Mouse (Mus musculus) thymus, postnatal 4 days (tissue): ENCODE data around the gene Rad50.

ENCODE experiments used
- DNase-seq: peaks from one replicate; pipeline ENCODE4 v3.0.0; 2021

The Rad50 gene

DNA sequence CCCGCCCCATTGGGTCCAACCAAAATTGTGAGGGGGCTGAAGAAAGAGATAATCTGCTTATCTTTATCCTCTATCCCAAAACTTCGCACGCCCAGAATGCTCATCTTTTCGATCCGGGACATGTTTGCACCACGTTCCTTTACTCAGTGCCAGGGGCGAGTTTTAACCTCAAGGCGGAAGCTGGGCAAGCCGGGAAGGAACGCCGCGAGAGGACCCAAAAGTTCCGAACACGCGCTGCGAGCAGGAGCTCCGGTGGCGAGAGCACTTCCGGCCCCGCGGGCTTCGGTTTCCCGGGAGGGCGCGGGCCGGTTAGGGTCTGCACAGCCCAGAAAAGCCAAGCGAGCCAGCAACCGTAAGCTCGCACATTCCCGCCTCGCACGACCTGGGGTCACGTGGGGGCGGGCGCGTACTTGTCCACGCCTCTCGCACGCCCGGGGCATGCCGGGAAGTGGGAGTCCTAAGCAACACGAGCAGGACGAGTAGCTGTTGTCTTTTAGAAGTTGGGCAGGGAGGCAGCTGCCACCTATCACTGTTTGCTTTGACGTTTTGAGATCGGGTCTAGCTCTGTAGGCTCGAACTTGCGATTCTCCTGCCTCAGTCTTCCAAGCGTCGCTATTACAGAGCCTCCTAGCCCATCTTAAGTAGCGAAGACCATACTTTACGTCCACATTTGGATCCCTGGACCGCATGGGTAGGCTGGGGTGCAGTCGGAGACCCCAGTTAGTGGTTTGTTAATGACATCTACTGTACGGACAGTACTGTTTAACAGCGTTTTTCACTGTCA is at the start of gene Rad50:
TSS of gene Rad50 (minus strand) at position 386 of the 784 bp plus-strand sequence.
- DNase-seq = peak; percentile 95

DNA sequence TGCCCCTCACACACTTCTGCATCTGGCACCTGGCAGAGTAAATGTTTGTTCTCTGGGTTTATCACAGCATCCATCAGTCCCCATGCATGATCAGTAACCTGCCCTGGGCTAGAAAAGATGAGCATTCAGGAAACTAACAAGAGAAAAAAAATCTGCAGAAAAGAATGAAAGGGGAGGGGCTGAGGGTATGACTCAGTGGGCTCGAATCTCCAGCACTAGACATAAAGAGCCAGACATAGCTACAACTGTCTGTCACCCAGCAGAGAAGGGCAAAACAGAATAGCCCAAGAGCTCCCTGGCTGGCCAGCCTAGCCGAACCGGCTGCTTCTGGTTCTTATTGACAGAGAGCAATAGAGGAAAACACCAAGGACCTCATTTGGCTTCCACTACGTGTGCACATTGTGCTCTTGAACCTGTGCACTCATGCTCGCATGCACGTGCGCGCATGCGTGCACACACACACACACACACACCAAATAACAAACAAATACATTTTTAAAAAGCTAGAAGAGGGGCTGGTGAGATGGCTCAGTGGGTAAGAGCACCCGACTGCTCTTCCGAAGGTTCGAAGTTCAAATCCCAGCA is 48.0 kb upstream of the Rad50 start:
- DNase-seq = peak; percentile 25

DNA sequence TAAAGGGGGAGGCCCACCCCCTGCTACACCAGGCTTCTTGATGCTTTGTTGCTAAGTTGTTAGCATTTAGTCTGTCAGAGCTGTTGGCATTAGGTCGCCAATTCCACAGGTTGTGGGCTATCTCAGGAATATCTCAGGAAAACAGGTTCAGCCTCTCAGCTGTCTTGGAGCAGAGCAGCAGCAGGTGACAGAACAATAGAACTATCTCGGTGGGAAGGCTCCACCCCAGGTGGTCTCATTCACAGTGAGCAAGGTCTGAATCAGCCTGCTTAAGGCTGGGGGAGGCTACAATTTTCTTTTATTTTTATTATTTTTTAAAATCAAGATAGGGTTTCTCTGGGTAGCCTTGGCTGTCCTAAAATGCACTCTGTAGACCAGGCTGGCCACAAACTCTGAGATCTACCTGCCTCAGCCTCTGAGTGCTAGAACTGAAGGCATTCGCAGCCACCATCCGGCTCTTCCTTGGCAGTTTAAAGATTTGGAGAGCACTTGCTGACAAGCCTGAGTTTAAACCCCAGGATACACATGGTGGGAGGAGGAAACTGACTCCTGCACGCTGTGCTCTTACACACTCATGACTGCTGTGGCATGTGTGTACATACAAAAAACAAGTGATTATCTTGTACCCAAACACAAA is 42.7 kb upstream of the Rad50 start:
- DNase-seq = peak; percentile 16

DNA sequence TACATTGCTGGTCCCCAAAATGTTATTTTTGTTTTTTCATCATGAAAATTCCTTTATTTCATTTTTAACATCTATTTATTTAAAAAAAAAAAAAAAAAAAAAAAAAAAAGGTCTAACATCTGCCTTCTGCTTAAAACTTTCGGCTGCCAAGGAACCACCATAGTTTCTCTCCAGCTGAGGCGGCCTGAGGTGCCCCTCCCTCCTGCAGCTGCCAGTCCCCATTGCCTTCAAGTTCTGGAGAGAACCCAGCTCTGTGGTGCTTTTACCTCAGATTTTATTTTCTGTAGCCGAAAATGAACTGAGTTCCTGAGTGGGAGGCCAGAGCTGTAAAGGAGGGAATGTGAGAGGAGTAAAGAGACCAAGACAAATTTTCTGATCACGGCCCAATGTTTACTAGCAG is 42.2 kb upstream of the Rad50 start:
- DNase-seq = peak; percentile 56

DNA sequence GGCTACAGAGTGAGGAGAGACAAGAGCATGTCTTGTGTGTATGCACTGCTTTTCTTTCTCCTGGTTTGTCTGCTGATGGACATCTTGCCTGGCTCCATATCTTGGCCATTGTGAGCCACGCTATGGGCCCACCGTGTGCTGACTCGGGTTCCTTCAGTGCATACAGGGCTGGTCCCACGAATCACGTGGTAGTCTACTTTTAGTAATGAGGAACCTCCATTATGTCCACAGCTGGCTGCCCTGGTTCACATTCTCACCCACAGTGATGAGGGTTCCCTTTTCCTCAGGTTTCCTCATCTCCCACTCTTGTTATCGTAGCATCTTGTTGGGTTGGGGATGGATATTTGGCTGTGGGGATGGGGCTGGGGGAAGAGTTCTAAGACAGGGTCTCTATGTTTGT is 41.5 kb upstream of the Rad50 start:
- DNase-seq = peak; percentile 6

DNA sequence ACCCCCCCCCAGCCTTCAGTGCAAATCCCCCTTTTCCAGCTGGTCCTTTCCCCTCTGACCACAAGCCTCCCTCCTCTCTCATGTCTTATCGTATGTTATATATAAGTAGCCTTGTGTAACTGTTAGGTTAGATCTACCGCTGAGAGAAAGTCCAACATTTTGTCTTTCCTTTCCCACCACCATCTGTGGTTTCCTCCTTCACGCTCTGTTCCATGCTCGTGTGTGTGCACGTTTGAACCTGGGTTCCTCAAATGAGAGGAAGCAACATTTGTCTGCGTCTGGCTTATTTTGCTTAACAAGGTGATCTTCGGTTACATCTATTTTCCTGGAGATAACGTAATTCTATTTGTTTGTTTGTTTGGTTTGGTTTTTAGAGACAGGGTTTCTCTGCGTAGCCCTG is 40.9 kb upstream of the Rad50 start:
- DNase-seq = no peak

DNA sequence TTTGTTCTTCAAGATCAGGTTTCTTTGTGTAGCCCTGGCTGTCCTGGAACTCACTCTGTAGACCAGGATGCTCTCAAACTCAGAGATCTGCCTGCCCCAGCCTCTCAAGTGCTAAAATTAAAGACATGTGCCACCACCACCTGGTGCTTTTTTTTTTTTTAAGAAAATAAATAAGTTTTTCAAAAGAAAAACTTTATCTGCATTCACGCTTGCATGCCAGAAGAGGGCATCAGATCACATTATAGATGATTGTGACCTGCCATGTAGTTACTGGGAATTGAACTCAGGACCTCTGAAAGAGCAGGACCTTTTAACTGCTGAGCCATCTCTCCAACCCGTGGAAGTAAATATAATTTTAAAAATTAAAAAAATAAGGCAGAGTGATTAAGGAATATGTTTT is 38.1 kb upstream of the Rad50 start:
- DNase-seq = no peak

DNA sequence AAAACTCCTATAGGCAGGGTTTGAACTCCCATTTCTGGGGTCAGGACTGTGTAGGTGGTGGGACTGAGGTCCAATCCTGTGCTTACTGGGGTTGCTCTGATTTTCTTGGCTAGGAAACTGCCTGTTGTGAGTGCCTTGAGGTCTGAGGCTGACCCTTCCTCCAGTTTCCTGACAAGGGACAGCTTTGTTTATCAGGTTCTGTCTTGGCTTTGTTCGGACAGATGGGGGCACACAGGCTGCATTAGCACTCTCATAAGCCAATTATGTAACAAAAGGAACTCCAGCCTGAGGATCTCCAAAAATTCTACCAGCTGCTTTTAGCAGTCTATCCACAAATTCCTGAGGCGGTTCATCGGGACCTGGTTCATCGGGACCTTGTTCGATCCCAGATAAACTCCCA is 35.2 kb upstream of the Rad50 start:
- DNase-seq = no peak

DNA sequence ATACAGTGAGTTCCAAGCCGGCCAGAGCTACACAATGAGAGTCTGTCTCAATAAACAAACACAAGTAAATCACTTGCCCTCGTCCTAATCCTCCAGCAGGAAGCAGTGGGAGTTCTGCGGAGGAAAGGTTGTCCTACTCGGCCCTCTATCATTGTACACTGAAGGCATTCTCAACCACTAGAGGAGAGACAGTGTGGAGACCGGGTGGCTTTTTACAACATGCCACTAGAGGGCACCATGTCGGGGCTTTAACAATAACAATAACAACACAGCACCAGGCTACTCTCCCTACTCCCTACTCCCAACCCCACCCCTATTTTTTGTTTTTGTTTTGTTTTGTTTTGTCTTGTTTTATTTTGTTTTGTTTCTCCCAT is 30.4 kb upstream of the Rad50 start:
- peak; percentile 77 for DNase-seq

DNA sequence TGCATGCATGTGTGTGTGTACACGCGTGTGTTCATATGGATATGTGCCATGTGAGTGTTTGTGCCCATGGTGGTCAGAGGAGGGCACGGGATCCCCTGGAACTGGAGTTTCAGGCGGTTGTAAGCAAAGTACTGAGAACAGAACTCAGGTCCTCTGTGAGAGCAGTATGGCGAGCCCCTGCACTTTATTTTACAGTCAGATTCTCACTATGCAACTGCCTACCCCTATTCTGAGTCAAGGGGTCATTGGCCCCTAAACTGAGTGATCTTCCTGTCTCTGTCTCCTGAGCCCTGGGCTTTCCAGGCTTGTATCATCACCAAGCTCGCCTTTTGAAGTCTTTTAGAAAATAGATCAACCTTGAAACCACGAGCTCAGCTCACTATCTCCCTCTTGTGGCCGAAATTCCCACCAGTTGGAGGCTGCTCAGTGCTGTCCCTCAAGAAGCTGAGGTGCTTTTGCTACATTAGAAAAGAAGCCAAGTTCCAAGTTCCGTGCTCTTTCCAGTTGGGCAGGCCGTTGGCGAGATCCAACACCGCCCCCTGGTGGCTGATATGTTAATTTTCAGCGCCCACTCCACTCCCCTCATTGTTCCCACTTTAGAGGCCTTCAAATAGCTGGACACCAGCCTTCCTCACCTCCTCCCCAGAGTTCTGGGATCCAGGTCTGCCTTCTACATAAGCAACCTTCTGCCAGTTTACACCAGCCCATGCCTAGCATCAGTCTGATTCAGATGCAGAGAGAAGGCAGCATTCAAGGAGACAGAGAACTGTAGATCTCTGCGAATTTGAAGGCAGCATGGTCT is 29.9 kb upstream of the Rad50 start:
- DNase-seq = peak; percentile 87

DNA sequence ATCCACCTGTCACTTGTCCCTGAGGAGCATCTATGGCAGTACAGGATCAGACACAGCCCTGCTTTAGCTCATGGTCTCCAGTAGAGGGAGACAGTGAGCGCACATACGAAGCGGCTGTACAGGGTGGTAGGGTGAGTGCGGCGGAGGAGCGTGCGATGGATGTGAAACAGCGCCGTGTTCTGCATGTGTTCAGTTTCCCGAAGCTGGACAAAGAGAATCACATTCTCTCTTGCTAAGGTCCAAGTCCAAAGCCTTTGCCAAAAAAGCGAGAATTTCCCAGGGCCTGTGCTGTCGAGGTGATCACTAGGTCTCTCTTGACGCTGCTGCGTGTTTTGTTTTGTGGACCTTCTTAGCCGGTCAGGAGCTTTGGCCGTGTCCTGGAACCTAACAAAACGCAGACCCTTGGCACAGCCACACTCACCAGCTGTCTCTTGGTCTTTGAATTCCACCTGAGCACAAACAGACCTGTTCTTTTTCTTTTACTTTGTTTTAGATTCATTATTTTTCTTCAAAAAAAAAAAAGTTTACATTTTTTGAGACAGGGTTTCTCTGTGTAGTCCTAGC is 28.6 kb upstream of the Rad50 start:
- peak; percentile 76 for DNase-seq

DNA sequence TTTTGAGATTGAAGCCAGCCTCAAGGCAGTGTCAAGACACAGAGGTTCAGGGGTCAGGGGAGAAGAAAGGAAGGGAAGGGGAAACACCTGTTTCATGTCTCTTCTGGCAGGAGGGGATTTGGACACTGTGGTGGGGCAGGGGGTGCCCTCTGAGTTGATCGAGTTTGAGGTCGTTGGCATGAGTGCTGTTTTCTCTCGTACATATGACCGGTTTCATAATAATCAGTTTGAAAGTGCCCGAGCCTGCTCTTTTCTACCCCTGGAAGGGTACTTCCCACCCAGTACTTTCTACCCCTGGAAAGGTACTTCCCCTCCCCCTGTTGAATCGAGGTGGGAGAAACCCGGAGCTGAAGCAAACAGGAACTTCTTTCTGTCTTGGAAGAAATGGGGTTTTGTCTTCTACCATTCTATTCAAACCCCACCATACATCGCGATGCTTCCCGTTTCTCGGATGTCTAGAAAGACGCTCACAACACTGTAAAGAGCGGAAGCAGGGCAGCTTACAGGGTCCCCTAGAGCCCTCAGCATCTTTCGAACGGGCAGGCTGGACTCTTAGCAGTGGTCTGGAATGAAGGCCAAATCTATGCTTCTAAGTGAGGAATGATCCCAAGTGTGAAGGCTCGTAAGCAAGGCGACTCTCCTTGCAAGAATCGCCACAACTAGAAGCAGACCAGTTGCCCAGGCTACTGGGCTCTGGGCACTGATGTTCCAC is 28.0 kb upstream of the Rad50 start:
- no peak for DNase-seq

DNA sequence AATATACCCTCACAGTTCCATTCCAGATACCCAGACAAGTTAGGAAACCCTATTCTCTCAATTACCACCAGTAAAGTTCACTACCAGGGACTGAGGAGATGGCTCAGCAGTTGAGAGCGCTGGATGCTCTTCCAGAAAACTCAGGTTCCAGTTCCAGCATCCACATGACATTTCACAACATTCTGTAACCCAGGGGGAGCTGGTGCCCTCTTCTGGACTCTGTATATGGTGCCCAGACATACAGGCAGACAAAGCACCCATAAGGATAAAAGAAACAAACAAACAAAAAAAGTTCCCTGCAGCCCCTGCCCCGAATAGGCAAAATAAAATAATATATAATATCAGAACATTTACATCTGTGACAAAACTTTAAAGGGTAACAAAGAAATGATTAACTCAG is 27.3 kb upstream of the Rad50 start:
- no peak for DNase-seq

DNA sequence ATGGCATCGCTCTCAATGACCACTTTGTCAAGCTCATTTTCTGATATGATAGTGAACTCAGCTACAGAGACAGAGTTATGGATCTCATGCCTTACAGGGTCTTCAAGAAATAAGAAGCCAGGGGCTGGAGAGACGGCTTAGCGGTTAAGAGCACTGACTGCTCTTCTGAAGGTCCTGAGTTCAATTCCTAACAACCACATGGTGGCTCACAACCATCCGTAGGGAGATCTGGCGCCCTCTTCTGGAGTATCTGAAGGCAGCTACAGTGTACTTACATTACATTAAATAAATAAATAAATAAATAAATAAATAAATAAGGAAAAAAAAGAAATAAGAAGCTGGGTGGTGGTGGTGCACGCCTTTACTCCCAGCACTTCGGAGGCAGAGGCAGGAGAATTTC is 26.7 kb upstream of the Rad50 start:
- DNase-seq = no peak

DNA sequence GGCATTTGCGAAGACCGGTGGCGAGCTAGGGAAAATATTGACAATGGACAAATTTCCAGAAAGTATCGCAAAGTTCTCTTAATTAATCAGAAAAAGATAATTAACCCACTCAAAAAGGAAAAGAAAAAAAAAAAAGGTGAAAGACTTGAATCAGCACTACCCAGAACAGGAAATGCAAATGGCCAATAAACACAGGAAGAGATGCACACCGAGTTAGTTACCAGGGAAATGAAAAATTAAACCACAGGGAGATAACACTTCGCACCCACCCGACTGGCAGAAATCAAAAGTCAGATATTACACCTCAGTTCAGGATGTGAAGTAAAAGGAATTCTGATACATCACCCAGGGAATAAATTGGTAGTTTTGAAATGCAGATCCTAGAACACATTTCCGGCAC is 25.1 kb upstream of the Rad50 start:
- no peak for DNase-seq

DNA sequence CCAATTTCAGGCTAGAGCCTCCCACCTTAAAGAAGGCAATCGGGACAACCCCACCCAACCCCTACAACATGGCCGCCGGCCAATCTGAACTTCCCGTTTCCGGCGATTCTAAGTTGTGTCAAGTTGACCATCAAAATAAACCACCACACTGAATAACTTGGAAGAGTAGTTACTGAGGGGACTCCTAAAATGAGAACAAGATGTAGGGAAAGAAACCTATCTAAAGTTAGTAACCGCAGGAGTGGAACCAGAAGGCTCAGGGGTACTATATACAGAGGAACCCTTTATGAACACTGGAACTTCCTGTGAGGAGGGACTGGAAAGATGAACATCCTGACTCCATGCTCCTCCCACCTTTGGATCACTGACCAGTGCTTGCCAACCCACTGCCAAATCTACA is 24.3 kb upstream of the Rad50 start:
- no peak for DNase-seq

DNA sequence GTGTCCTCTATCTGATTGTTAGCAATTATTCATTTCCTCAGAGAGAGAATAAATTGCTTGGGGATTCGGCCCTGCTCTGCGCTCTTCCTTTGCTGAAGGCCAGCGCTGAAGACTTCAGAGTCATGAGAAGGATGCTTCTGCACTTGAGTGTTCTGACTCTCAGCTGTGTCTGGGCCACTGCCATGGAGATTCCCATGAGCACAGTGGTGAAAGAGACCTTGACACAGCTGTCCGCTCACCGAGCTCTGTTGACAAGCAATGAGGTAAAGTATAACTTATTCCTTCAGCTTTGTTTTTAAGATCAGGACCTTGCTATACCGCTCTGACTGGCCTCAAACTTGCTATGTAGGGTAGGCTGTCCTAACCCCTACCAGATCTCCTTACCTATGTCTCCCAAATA is 13.6 kb upstream of the Rad50 start, which contains the start of gene Il5:
TSS of gene Il5 (plus strand) at position 80 of the 400 bp plus-strand sequence.
- DNase-seq = no peak

DNA sequence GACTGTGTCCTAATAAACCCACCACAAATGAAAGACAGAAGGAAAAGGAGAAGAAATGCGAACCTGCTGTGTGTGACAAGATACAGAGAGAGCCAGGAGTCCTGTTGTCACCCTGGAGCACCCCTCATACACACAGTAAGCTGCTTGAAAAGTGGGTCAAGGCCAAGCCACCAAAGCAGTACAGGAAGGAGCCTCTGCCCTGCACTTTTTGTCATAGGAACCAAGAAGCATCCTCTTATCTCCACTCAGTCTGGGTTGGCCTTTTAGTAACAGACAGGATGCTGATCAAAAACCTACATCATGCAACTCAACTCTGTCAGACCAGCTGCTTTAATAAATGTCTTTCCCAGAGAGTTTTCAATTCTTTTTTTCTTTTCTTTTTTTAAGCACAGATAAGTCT is 12.6 kb upstream of the Rad50 start:
- peak; percentile 17 for DNase-seq

DNA sequence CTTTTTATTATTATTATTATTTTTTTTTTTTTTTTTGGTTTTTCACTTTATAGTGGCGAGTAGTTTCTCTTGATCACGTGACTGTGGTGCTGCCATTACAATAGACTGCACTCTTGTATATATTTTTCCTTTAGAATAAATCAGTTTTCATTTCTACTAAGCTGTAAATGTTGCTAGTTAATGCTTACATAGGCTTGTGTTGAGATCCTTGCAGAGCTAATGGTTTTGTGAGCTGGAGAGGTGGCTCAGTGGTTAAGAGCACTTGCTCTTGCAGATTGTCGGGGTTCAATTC is 545 bp upstream of the Rad50 start:
- DNase-seq = no peak

DNA sequence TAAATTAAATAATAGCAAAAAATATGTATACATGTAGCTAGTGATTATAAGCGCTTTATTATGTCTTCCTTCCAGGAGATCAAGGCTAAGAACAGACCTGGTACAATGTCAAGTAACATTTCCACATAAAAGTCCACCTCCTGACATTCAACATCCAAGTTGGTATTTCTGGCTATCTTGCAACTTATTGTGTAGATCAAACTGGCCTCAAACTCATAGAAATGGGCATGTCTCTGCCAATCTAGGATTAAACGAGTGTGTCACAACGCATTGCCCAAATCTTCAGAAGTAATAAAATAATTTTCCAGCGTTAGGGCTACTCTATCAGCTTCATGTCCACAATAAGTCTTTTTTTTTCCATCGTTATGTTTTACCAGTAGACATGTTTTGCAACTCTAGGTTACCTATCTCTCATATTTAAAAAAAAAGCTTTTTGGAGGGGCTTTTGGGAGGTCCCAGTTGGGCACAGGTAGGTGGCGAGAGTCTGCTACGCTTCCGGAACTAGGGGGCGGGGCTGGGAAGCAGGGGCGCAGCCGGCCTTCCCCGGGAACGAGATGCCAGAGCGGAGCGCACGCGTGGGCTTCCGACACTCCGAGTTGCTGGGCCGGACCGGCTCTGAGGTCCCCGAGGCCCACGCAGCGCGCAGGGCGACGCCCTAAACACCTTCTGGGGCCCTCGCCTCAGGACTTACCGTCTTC is 734 bp downstream of the Rad50 start:
- peak; percentile 78 for DNase-seq

DNA sequence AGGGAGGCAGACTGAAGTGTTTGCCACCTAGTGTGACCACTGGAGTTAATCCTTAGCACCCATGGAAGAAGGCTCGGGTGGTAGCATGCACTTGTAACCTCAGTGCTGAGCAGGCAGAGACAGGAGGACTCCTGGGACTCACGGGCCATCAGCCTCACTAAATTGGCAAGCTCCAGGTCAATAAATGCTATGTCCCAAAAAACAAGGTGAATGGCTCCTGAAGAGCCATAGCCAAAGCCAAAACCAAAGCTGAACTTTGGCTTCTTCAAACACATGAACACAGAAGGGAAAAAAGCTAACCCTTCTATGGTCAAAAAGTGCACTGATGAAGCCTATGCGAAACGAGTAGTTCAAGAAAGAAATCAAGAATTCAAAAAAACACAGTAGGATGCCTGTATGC is 7.8 kb downstream of the Rad50 start:
- no peak for DNase-seq

DNA sequence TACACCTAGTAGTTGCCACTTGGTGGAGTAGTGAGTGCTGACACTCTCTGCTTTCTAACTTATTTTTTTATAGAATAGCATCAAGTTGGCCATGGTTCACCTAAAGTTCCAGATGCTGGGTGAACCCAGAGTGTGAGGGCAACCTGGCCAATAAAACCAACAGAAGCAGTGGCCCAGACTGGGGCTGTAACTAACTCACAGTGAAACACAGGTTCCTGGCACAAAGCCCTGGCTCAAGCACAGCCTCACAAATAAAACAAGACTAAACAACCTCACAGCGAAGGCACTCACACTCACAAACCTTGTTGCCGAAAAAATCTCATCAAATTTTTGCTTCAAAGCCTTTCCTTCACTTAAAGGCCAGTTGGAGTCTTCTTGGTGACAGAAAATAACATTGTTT is 8.6 kb downstream of the Rad50 start:
- DNase-seq = no peak
